Mouse (Mus musculus) neural tube, embryonic 10.5 days (tissue): ENCODE data around the gene Mcm2.

Experiments
- DNase-seq: peaks from one replicate; pipeline ENCODE4 v3.0.0-alpha.2; 2017; ENCODE audit warnings: low spot score; ENCODE audit errors: extremely low spot score

The Mcm2 gene

GRCm38 (mm10) chr6:88850034-88850433 lies 48.5 kb downstream of the Mcm2 start:
- no peak for DNase-seq

GRCm38 (mm10) chr6:88849270-88849669 lies 49.3 kb downstream of the Mcm2 start:
- no peak for DNase-seq

GRCm38 (mm10) chr6:88847571-88847970 lies 51.0 kb downstream of the Mcm2 start:
- no peak for DNase-seq

GRCm38 (mm10) chr6:88844901-88845565 lies 53.5 kb downstream of the Mcm2 start:
- DNase-seq: no peak

GRCm38 (mm10) chr6:88843781-88844725 lies 54.5 kb downstream of the Mcm2 start:
- no peak for DNase-seq

GRCm38 (mm10) chr6:88843241-88843640 lies 55.3 kb downstream of the Mcm2 start:
- no peak for DNase-seq

- no peak for DNase-seq
Observed at GRCm38 (mm10) chr6:88842731-88843151, 55.8 kb downstream of the Mcm2 start.

GRCm38 (mm10) chr6:88841781-88842689 lies 56.5 kb downstream of the Mcm2 start, which contains the start of gene Abtb1:
Gene Abtb1 (minus strand): TSS chr6:88841984.
- peak; percentile 98 for DNase-seq

- DNase-seq: no peak
Observed at GRCm38 (mm10) chr6:88841514-88841780, 57.1 kb downstream of the Mcm2 start.

GRCm38 (mm10) chr6:88840791-88841513 lies 57.6 kb downstream of the Mcm2 start:
- no peak for DNase-seq

- DNase-seq: no peak
Observed at GRCm38 (mm10) chr6:88840211-88840610, 58.4 kb downstream of the Mcm2 start.

- DNase-seq: no peak
Observed at GRCm38 (mm10) chr6:88839135-88839970, 59.2 kb downstream of the Mcm2 start.

GRCm38 (mm10) chr6:88838613-88839012 lies 60.0 kb downstream of the Mcm2 start:
- no peak for DNase-seq

GRCm38 (mm10) chr6:88837999-88838398 lies 60.6 kb downstream of the Mcm2 start:
- DNase-seq: no peak

GRCm38 (mm10) chr6:88836178-88836819 lies 62.3 kb downstream of the Mcm2 start:
- no peak for DNase-seq

GRCm38 (mm10) chr6:88835047-88835446 lies 63.5 kb downstream of the Mcm2 start:
- DNase-seq: no peak
